Mouse (Mus musculus): Measurements from ENCODE around the gene Olfr153.

- TF ChIP-seq CTCF (IDR thresholded peaks at IDR 0.05; ENCODE audit: low read depth, low read length) (no peak), POLR2A (IDR thresholded peaks at IDR 0.05; ENCODE audit: extremely low read depth, insufficient read depth, low read length) (no peak)
These were observed 10.9 kb upstream of the Olfr153 start for GRCm38 (mm10) chr2:87520651-87521050.
